Mouse (Mus musculus) ES-E14 (cell line): ENCODE measurements around the gene Ints3.

Source experiments
- CHD2 ChIP-seq: IDR thresholded peaks from 2 replicates; pipeline ENCODE4 v1.6.1; 2014; ENCODE audit warnings: mild to moderate bottlenecking, low read depth, low read length, inconsistent platforms
- ZC3H11A ChIP-seq: IDR thresholded peaks from 2 replicates; pipeline ENCODE4 v1.6.1; 2012; ENCODE audit warnings: low read depth, mild to moderate bottlenecking, inconsistent platforms, low read length, borderline replicate concordance

DNA sequence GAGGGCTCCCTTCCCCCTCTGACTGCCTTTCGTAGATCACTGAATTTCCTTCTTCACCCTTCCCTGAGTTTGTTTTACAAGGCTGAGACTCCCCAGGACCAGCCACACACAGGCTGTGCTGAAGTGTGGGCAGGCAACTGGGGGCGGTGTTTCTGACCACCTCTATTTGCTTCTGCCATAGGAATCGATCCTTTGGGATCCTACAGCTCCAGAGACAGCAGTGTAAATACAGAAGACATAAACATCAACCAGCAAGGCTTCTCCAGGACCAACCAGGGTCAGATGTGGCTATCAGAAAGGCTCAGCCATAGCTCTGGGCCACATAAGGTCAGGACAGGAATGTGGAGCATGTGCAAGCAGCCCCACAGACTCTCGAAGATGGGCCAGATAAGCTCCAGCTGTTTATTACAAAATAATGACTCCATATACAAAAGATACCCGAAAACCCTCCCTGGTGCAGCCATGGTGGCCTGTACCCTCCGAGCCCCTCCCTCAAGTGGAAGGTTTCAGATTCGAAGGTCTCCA lies 48.5 kb downstream of the Ints3 start:
- TF ChIP-seq CHD2 = no peak
- TF ChIP-seq ZC3H11A = no peak
